Mouse (Mus musculus): ENCODE measurements around the gene Rsg1. TPM values are rescaled to one million over a fixed set of nuclear protein-coding genes. Genes with fewer than 3 reads are reported as not detected.

Gene Rsg1
- 1 to 10 TPM; 1.8 TPM for total RNA-seq (2023)

DNA sequence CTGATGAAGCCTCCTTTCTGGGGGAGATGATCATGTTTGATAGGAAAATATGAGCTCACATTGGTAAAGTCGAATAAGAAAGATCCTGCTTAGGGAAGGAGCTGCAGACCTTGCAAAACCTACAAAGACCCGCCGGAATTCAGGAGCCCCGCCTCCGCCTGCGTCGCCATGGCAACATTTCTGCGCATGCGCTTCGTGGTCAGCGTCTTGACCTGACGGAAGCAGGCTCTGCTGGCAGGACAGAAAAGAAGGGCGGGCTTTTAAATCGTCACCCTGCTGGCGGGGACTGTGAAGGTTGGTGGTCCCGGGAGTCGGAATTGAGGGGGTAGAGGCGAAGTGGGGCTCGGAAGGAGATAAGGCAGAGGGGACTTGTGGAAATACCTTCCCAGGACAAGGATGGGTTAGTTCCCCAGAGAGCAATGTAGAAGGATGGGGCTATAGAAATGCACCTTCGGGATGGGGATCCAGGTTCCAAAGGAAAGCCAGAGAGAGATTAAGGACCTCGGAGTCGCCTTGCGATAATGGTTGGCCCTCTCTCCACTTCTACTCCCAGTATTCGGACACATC is at the start of gene Rsg1:
Gene Rsg1 (plus strand): TSS at position 187 of the 567 bp plus-strand sequence.

DNA sequence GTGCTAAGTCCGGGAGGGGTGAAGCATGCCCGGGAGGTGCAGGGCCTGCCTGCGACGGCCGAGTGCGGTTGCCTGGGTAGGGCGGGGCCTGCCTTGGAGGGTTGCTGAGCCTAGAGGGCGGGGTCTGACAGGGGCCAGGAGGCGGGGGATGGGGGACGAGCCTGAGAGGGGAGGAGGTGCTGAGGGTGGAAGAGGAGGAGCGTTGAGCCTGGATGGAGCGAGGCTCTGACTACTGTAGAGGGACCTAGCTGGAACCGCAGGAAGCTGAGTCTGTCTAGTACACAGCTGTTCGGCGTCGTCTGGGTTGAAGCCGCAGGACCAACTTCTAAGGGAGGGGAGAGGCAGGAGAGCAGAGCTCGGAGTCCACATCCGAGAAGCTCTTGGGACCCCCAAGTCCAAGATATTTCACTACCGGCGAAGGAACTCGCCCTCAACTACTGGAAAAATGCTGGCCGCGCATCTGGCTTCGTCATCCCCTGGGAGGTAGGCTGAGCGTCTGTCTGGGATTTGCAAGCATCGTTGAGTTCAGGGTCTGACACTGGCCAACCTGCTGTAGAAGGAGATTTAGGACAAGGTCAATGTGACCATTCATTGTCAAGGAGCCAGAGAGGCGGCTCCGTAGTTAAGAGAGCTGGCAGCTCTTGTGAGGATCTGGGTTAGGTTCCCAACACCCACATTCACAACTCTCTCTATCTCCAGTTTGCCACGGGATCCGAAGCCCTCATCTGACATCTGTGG is 25.8 kb downstream of the Rsg1 start, which contains the start of gene Arhgef19:
Gene Arhgef19 (plus strand): TSS at position 112 of the 738 bp plus-strand sequence.

Other genes starting within 250 kb of the Rsg1 start
- 100 to 1,000 TPM in 1 of 2 experiments, 10 to 100 TPM in 1; 95.4 to 116 TPM for gene Atp13a2, start 227.1 kb upstream of the Rsg1 start, total RNA-seq (2023)
- under 1 TPM in 1 of 2 experiments, not detected in 1; 0.90 TPM for gene Mfap2, start 203.5 kb upstream of the Rsg1 start, total RNA-seq (2023)
- 10 to 100 TPM; 15.5 to 17.7 TPM for gene Crocc, start 153.4 kb upstream of the Rsg1 start, total RNA-seq (2023)
- 100 to 1,000 TPM in 1 of 2 experiments, 10 to 100 TPM in 1; 98.3 to 108 TPM for gene Necap2, start 135.6 kb upstream of the Rsg1 start, total RNA-seq (2023)
- gene Spata21, start 125.6 kb upstream of the Rsg1 start, total RNA-seq (2023), result not detected
- 100 to 1,000 TPM; 148 to 156 TPM for gene Szrd1, start 74.2 kb upstream of the Rsg1 start, total RNA-seq (2023)
- gene Fbxo42, start 66.0 kb upstream of the Rsg1 start, total RNA-seq (2023), result 10 to 100 TPM; 23.3 to 27.7 TPM
- not detected for gene Arhgef19, start 25.5 kb downstream of the Rsg1 start, total RNA-seq (2023)
- gene Epha2, start 87.3 kb downstream of the Rsg1 start, total RNA-seq (2023), result 1 to 10 TPM; 4.4 to 6.8 TPM
- gene Fam131c, start 154.3 kb downstream of the Rsg1 start, total RNA-seq (2023), result not detected
- not detected for gene Clcnka, start 184.8 kb downstream of the Rsg1 start, total RNA-seq (2023)
- gene Clcnkb, start 202.1 kb downstream of the Rsg1 start, total RNA-seq (2023), result not detected
- gene Hspb7, start 206.8 kb downstream of the Rsg1 start, total RNA-seq (2023), result not detected
- not detected for gene Srarp, start 222.1 kb downstream of the Rsg1 start, total RNA-seq (2023)
- gene Zbtb17, start 230.7 kb downstream of the Rsg1 start, total RNA-seq (2023), result 10 to 100 TPM; 39.8 to 44.6 TPM

All from B cell, adult 67 days (primary cell).